Mouse (Mus musculus): Measurements from ENCODE around the gene Dap.

GRCm38 (mm10) chr15:31265845-31266244, 41.7 kb downstream of the Dap start:
- TF ChIP-seq CTCF (IDR thresholded peaks at IDR 0.05; ENCODE audit: low read depth) (no peak), EP300 (IDR thresholded peaks at IDR 0.05; ENCODE audit: low read depth) (no peak)
